Mouse (Mus musculus): Measurements from ENCODE around the gene Top1.
A peak's percentile ranks its signal among the peaks of the same experiment; 100 is the strongest.

The Top1 gene

DNA sequence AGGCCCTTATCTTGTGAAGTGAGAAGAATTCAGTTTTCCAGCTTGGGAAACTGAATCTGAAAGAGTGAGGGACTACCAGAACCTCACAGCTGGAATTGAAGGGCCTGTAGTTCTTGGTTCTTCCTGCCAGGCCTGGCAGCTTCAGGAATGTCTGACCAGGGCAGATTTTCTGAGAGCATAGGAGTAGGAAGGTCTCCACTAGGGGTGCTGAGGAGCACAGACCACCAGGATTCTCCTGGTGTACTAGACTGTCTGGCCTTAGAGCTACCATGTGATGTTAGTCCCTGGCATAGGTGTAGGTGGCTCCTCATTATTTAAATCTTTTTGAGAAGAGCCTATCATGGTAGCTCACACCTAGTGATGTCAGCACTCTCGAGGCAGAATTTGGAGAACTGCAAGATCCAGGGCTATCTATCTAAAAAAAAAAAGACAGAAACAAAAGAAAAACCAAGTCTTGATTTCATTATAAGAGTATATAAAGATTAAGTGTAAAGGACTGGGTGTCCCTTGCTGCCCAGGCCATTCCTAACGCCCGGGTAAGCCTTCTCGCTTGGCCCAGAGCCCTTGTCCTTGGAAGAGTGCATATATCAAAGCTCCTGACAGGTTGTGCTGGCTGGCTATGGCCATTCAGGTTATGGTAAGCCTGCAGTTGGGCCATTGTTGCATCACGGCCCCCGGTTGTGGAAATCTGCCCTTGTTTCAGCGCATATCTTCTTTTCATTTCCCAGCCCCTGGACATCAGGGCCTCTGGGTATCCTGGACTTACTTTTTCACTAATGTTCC lies 98.5 kb downstream of the Top1 start:
- peak; percentile 60 for DNase-seq

DNA sequence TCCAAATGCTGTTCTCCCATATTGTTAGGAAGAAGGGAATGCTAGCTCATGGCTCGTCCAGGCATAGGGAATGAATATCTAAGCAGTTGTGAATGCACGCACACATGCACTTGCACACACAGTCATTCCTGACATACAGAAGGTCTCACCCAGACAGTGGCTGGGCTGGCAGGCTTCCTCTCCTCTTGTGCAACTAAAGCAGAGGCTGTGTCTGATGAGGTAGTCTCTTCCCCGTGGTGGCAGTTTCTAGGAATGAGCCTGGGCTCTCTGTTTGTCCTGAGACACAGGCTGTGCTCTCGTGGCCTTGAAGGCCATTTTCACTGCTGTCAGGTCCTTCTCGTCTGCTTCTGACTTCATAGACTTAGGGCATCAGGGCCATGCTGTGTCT lies 99.1 kb downstream of the Top1 start:
- DNase-seq = peak; percentile 7

DNA sequence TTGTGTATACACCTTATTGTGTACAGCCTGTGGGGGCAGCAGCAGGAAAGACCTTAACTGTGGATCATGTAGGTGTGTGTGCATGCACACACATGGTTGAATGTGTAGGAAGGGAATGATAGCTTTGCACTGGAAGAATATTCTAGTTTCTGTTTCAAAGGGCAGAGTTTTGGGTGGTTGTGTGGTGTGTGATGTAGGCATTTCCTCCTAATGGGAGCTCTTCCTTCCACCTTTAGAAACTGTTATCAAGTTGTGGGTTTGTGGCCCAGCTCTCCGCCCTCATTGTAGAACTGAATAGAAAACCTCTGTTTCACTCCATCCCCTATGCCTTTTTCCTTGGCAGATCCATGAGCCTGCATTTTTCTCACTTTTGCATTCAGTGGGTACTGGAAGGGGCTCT lies 99.8 kb downstream of the Top1 start:
- DNase-seq = no peak

DNA sequence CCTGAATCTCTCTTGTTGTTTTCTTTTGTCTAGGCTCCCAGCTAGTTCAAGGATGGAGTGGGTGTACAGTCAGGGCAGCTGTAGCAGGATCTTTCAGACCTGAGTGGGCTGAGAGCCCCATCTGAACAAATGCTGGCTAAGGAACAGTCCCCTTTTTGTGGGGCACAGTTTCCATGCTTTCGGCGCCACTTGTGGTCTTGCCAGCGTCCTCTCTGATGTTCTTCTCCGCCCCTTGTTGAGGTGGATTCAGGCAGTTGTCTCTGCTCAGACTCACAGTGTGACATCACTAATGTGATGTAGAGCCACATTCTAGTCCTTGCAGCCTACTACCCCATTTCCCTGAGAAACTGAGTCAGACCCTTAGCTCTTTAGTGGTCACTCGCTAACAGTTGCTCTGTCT lies 100.9 kb downstream of the Top1 start:
- no peak for DNase-seq

DNA sequence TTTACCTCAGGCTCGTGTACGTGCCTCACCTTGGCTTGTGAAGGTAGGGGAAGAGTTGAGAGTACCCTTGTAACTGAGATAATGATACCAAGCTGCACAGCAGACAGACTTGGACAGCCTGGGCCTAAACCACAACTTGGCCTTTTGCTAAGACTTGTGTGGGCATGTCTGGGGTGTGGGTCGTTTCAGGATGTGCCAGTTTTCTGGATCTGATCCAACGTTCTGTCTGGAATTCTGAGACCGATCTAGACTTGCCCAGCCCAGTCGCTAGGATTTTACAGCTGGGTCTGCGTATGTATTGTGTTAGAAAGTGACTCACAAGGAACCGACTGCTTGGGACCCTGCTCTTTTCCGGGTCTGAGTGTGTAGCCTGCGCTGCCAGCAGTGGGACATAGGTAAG lies 101.4 kb downstream of the Top1 start:
- no peak for DNase-seq

DNA sequence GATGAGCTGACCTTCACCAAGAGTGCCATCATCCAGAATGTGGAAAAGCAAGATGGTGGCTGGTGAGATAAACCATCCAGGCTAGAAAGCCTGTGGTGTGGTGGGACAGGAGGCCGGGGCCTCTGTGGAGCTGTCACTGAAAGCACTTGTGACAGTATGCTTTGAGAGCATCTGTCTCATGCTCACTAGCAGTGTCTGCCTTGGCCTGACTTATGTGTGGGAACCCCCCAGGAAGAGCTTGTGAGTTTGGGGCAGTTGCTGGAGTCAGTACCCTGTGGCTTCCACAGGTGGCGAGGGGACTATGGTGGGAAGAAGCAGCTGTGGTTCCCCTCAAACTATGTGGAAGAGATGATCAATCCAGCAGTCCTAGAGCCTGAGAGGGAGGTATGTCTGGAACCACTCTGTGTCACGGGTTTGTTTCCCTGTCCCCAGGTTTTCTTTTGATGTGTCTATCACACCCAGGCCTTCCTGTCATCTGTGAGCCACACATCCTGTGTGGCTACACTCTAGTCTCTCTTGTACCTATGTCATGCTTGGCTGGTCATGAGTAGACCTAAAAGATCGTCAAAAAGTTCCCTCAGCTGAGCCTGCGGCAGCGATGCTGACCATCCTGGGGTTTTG lies 111.0 kb downstream of the Top1 start:
- DNase-seq = no peak

DNA sequence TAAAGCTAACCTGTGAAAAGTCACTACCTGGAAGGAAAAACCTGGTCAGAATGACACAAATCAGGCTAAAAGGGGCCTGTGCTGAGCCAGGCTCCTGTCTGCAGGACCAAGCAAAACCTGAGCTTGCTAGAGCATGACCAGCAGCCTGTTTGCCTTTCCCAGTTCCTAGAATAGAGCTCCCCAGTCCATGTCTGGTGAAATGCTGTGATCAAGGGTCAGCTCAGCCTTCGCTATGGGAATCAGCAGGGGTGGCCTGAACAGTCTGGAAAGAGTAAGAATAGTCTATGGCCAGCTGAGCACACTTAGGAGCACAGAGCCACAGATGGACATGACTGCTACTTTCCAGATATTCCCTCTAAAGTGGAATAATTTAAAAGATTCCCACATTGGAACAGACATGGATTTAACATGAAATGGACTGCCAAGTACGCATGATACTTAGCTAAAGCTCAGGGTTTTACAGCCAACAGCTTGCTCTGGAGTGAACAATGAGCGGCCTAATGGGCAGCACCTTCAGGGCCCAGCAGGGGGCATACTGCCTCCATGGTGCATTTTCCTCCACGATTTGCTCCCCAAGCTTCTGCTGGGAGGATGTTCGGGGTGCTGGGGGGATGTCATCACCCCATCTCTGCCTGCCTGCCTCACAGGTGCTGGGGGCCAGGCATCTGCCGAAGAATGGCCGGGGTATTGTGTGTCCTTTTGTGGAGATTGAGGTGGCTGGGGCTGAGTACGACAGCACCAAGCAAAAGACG lies 114.9 kb downstream of the Top1 start:
- DNase-seq = peak; percentile 49

DNA sequence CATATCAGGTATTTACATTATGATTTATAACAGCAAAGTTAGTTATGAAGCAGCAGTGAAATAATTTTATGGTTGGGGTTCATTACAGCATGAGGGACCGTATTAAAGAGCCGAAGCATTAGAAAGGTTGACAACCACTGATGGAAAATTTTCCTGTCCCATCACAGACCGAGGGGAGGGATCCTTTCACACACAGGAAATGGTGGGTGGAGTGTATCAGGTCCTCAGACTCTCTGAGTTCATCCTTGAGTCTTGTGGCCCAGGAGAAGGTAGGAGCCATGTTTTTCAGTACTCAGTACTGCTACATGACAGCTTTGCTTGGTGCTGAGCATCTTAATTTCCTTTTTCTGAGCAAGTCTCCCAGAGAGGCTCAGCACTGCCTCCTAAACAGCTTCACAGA lies 118.1 kb downstream of the Top1 start:
- DNase-seq = no peak

DNA sequence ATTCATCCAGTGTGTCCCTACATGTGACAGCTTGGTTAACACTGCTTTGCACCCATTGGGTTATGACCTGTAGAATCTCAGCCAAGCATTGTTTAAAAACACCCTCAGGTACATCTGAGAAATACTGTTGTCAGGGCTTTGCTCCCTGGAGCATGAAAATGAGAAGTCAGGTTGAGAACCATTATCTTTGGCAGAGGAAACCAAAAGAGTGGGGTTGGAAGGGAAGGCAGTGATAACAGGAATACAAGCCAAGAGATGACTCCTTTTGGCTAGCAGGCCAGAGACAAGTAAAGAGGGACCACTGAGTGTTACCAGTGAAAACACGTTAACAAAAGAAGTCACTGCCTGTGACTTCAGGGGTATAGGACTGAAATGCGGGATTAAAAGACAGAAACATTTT lies 118.7 kb downstream of the Top1 start:
- DNase-seq = no peak

DNA sequence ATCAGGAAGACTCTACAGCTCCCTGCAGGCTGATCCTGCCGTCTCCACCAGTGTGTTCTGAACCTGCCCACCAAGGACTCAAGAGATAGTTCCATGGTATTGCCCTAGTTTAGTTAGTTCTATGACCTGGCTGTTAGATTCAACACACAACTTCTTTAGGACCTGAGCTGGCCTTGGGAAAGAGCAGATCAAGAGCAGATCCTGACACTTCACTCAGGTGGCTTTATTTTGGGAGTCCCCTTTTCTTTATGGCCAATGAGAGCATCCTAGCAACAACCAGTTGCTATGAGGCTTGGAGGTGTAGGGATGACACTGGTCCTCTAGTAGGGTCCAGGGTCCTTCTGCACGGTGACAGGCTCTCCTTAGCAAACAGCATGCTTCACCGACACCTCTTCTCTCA lies 119.4 kb downstream of the Top1 start:
- DNase-seq = no peak

DNA sequence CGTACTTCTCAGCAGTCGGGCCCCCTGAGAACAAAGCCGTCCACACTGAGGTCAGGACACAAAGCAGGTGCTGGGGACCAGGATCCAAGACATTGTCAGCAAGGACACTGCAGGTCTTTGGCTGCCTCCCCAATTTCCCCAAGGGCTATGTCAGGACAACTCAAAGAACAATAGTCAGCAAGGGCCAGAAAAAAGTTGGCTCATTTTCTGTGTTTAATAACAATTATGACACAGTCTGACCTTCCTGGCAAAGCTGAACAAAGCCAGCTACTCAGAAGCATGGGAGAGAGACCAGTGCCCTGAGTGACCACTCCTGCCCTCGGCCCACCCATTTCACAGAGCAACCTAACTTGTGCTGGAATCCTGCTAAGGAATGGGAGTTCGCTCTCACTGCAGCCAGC lies 120.7 kb downstream of the Top1 start:
- peak; percentile 60 for DNase-seq

DNA sequence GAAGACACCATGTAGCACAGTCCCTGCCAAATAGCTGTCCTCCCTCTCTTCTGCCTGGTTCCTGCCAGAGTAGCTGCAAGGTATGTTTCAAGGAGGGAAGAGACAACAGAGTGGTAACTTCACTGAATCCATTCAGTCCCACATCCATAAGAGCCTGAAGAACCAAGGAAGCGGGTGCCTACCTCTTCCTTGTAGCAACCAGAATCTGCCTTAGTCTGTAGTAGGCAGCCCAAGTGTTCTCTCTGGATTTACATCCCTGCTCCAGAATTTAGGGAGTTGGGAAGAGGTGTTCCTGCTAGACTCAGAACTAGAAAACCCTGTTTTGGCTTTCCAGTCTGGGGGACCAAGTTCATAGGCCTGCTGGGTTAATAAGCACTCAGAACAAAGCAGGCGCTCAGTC lies 121.5 kb downstream of the Top1 start:
- DNase-seq = no peak

DNA sequence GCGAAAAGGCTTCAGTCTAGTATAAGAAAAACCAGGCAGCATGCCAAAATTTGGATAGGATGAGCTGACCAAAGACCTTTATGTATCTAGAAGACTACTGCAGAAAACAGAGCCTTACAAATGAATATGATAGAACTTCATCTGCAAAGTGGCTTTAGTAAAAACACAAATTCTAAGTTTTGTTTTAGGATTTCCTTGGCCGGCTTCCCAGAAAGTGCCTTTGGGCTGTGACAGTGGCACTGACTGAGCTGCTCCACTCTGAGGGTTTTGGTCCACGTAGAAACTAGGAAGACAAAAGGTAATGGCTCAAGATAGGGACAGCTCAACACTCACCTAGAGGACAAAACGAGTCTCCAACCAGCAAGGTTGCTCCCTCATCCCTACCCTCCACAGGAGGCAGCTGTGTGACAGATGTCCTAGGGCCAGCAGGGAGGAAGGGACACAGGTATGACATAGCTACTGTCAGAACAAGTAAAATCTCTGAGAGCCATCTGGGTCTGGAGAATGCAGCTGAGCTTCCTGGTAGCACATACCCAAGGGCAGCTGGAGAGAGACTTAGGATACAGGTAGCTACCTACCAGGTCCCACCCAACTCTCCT lies 122.5 kb downstream of the Top1 start:
- DNase-seq = no peak

DNA sequence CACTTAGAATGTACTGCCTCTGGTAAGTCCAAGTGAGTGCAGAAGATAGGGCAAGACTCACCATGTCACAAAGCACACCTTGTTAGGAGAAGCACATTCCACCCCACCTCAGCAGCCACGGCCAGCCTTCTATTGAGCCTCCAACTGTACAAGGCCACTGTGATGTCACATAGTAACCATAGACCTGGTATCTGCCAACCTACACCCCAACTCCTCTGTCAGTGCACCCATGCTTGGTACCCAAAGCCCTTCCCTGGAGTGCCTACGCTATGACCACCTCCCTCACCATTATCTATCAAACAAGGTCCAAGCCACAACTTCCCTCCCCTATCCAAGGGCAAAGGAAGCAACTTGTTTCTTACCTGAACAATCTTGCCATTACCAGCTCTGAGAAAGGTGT lies 123.3 kb downstream of the Top1 start:
- no peak for DNase-seq

DNA sequence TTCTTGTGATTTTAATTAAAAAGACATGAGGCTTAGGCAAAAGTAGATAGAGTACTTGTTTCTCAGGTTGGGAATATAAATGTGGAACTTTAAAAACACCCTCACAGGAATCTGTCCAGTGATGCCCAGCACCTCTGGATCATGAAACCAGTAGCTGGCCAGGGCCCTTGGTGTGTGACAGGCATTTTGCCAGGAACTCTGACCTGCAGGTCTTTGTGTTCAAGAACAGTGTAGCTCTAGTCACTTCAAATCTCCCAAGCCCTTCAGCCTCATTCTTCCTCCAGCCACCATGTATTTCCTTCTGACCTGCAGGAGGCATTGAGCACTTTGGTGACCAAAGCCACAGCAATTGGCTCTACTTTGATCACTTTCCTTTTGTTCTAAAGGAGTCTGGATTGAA lies 124.7 kb downstream of the Top1 start:
- DNase-seq = no peak

DNA sequence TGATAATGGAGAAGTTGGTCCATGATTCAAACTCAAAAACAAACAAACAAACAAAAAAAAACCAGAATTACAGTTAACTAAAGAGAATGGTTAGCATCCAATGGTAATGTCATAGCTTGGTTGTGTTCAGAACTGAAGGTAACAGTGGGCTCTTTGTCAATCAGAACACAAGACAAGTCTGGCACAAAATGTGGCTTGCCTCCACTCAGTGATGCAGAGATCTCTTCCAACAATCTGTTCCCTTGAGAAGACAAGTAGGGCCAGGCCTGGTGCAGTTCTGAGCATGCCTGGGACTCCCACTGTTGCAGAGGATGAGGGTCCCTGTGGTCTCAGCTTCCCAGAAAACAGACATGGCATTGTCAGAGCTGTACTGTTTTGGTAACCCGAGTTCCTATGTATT lies 125.2 kb downstream of the Top1 start:
- DNase-seq = no peak

DNA sequence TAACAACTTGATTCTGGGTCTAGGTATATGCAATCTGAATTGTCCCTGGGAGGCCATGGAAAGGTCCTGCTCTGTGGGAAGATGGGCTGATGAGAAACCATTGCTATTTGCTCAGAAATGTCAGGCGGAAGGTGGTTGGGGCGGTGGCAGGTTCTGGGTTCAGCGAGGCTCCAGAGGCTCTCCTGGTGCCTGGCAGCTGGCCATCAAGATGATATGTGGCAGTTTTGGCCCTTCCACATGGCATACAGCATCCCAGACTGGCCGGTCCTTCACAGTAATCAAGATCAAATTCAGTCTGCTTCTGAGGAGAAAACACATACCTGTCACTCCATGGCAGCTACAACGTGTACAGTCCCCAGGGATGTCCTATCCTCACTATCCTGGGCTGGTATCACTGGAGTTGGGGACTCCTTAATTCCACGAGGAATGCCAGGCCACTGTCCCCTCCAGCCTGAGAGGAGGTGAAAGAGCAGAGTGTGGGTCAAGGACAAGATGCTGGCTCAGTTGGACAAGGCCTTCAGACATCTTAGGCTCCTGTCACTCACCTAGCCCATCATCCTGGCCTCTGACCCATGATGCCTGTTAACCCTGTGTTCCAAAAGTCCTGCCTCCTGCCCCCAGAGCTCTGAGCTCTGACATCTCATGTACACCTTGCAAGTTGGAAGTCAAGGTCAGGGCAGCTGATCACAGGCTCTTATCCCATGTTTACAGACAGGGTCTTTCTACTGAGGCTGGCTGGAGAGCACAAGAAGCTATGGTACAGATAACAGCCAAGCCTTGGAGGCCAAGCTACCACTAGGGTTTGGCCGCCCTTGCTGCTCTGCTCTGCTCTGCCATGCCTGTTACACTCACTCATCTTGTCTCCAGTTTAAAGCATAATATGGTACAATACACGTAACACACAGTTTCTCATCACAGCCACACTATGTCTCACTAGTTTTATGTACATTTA lies 125.9 kb downstream of the Top1 start:
- DNase-seq = no peak

Measured in kidney, adult 11 months (tissue).